Mouse (Mus musculus) CD8-positive naive resting alpha-beta T cell, adult 2 months (primary cell): ENCODE results near the gene Phldb2.

Source experiments
- DNase-seq, 2 experiments: peaks; one replicate each; pipeline ENCODE4 v3.0.0; 2022; ENCODE audit warnings: low read depth in 2 of 2, low spot score in 2 of 2

Phldb2 gene

DNA sequence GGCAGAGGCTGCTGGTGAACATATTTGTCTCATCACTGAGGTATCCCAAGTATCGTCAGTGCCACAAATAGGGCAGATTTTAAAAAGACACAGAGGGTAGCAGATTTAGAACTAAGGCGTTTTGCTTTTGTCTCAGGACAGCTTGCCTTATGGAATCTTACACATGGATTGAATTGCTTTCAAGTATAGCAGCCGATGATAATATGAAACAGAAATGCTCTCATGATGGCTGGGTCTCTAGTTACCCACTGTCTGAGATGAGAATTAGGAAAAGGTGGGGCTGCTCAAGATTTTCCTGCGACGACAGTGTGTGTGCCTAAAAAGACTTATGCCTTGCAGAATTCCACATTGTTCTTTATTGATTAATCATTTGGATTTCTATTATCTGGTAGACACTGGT, 58.4 kb downstream of the Phldb2 start:
- no peak for DNase-seq

DNA sequence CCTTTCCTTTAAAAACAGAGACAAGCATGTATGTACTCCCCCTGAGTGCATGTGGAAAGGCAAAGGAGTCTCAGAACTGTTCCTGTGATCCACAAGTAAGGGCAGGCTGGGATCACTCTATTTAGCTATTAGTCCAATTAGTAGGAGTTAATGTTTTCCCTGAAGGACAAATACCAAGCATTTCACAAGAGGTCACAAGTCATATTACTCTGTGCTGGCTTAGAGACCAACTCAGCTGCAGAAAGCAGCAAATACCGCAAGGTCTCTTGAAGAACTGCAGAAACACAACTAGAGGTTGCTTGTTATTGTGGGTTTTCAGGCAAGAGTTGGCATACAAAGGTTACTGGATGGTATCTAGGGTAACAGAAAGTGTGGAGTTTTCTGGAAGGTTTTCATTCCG, 59.6 kb downstream of the Phldb2 start:
- no peak for DNase-seq

- no peak for DNase-seq
These were observed 60.5 kb downstream of the Phldb2 start for GRCm38 (mm10) chr16:45892928-45893327.

DNA sequence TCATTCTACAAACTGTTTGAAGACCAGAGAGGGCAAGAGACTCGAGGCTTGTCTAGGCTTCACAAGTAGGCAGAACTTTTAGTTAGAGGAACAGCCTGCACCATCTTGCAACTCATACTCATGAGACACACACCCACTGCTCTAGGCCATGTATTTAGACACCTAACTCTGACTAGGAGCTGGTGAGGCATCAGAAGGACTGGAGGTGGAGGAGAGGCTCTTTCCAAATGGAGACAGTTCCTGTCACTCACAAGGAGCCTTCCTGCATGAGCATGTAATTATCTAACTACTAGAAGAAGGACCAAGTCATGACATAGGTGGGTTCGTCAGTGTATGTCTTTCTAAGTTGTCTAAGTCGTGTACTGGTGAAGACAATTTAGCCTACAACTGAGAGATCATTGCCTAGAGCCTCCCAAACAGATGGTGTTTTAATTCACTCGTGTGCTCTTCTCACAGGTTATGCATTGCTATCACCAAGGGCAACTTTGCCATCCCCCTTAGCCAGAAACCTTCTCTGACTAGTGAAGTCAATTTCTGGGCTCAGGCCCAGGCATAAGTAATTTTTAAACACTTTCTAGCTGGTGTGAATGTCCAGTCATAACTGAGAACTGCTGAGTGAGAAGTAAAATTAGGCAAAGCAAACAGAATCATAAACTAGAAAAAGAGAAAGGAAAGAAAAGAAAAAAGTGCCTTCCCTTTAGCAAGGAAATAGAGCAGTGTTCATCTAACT, 62.8 kb downstream of the Phldb2 start:
- DNase-seq: no peak

GRCm38 (mm10) chr16:45889636-45890035, 63.8 kb downstream of the Phldb2 start:
- no peak for DNase-seq

DNA sequence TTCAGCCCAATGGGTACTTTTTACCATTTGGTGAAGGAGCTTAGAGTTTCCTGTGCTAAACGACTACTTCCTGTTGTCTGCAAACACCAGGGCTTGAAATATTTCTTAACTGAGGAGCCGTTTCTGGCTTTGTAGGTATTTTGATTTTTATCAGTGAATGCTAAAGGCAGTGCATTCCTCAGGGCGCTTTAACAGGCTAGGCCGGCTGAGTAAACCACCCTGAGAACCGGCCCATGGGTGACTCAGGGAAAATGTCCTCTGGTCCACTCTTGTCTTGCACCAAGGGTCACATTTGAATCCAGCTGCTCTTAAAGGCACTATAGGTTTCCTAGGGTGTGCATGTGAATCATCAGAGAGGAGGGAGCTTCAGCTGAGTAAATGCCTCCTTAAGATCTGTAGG, 66.8 kb downstream of the Phldb2 start:
- no peak for DNase-seq

DNA sequence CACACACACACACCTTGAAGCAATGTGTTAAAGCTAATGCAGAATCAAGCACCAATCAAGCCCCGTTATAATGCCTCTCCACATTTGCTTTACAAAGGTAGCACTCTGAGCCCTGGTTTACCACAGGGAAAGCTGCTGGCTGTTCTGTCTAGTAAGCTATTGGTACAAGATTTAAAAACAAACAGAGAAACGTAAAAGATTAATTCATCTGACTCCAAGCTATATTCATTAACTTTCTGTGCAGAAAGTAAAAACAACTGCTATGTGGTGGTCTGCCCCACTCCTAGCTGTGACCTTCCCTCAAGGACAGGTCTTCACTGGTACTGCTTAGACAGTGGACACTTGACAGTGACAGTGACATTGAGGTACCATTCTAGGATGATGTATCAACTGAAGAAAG, 69.2 kb downstream of the Phldb2 start:
- DNase-seq: no peak

GRCm38 (mm10) chr16:45881177-45881832, 72.1 kb downstream of the Phldb2 start:
- DNase-seq: no peak

GRCm38 (mm10) chr16:45880101-45880751, 73.2 kb downstream of the Phldb2 start:
- no peak for DNase-seq

DNA sequence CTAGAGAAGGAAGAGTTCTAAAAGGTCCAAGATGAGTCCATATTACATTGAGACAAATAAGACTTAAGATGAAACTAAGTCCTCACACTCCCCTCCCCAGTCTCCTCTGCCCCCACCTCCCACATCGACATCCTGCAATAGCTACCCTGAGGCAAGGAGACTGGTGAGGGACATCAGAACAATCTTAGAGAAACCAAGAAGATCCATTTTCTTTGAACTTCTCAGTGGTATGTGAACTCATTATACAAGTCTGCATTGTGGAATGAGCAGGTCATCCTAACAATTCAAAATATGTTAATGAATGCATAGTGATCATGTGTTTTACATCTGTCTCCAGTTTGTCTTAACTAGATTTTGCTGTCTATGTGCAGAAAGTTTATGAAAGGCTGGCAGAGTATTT, 75.7 kb downstream of the Phldb2 start:
- DNase-seq: no peak

- DNase-seq: no peak
These were observed 76.2 kb downstream of the Phldb2 start for GRCm38 (mm10) chr16:45877171-45877570.

DNA sequence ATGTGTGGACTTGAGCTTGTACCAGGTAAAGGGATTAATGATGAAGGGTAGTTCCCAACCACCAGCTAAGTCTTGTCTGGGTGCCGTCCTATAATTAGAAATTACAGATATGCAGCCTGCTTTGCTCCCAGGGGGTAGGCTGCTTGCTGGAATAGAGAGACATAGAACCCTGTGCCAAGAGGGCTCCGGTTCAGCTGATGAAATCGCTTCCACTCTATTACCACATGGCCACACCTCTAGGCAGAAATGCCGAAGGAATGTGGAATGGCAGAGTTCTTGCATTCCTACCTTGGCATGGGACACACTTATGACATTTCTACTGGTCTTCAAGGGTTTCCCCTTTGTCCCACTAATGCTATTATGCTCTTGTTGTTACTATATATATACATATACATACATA, 80.0 kb downstream of the Phldb2 start:
- DNase-seq: no peak

- no peak for DNase-seq
These were observed 82.0 kb downstream of the Phldb2 start for GRCm38 (mm10) chr16:45871286-45871976.

GRCm38 (mm10) chr16:45870651-45871050, 82.7 kb downstream of the Phldb2 start:
- no peak for DNase-seq

GRCm38 (mm10) chr16:45869044-45869443, 84.4 kb downstream of the Phldb2 start:
- no peak for DNase-seq

DNA sequence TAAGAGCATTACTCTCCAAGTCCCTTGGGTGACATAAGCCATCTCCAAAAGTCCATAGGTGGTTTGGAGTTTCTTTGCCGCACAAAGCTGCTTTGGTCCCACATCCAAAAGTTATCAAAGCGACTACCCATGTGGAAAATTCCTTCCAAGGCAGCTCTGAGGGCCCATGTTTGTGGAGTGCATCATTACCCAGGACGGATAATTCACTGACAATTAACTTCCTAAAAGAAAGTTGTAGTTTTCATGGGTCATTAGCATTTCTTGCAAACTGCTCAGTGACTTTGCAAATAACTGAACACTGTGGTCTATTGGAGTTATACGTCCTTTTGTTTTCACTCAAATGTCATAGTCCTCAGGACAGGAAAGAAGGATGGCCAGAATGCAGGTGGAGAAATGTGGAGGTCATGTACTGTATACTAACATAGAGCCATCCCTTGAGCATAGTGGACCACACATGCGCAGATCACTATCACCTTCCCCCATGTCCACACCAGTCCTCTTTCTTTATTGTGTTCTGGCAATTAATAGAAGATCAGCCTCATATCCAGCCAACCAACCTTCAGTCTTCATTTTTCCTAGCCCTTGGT, 96.0 kb downstream of the Phldb2 start:
- no peak for DNase-seq

- DNase-seq: no peak
These were observed 98.9 kb downstream of the Phldb2 start for GRCm38 (mm10) chr16:45854499-45854898.

GRCm38 (mm10) chr16:45849045-45849444, 104.4 kb downstream of the Phldb2 start:
- no peak for DNase-seq

GRCm38 (mm10) chr16:45844875-45845274, 108.5 kb downstream of the Phldb2 start:
- DNase-seq: no peak

DNA sequence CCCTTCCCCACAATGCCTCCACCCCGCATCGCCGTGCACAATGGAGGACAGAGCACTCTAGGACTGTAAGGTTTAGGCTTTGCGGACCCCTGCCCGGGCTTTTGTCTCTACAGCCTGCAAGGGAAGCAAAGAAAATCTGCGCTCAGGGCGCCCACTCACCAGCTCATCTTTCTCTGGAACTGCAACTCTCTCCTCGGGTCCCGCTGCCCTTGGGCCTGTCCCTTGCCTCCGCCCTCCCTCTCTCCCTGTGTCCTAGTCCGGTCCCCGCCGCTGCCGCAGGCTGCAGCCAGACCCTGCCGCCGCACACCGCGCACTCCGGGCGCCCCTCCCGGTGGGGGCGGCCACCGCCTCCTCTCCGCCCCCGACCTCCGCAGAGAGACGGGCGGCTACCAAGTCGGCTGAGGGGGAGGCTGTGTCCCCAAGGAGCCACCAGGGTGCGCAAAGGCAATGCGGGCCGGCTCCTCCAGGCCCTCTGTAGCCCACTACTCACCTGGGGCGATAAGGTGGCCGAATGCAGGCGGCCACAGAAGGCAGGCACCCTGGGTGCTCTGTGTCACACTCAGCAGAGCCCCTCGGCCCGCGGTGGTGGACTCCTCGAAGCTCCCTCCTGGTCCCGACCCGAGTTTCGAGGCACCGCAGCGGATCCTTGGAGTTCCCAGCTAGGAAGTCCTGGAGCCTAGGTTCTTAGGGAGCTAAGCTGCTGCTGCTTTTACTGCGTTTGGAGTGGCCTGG, 109.2 kb downstream of the Phldb2 start:
- DNase-seq: peak in 1 of 2 experiments; percentile 5
